Mouse (Mus musculus): ENCODE data around the gene Tmem102. TPM values are rescaled to one million over a fixed set of nuclear protein-coding genes. Genes with fewer than 3 reads are reported as not detected.
A peak's percentile ranks its signal among the peaks of the same experiment; 100 is the strongest.

Tmem102 gene
- polyA plus RNA-seq, 1 experiment from 2014 or later, result 1.6 TPM

- Histone ChIP-seq H3K36me3 (no peaks in the 10 kb centered on the region), H3K4me1 (replicated peaks) (peaks cover 42% of the 10 kb centered on the region), H3K27me3 (replicated peaks) (no peaks in the 10 kb centered on the region), H3K27ac (ENCODE audit: poor library complexity, severe bottlenecking) (peak overlapping the region; percentile 99), H3K9me3 (replicated peaks) (no peaks in the 10 kb centered on the region), H3K9ac (peak overlapping the region; percentile 83), H3K4me3 (peak overlapping the region; percentile 75), H3K4me2 (peak overlapping the region; percentile 77)
- WGBS, result 44% methylated on average over 9 of the region's 9 CpGs
- ATAC-seq (ENCODE audit: insufficient number of reproducible peaks, low FRiP score), result no peak
Observed at GRCm38 (mm10) chr11:69757303-69758089, 47.9 kb downstream of the Tmem102 start.

GRCm38 (mm10) chr11:69754701-69755100 is 50.7 kb downstream of the Tmem102 start:
- ATAC-seq (ENCODE audit: insufficient number of reproducible peaks, low FRiP score), result no peak
- WGBS, result 55% methylated on average over 3 of the region's 3 CpGs
- H3K4me2 ChIP-seq, result no peak overlapping the region
- H3K4me3 ChIP-seq, result no peak overlapping the region
- H3K27ac ChIP-seq (ENCODE audit: poor library complexity, severe bottlenecking), result no peak overlapping the region
- no peaks in the 10 kb centered on the region for H3K36me3 ChIP-seq
- no peaks in the 10 kb centered on the region for H3K27me3 ChIP-seq (replicated peaks)
- H3K9me3 ChIP-seq (replicated peaks), result no peaks in the 10 kb centered on the region
- H3K9ac ChIP-seq, result no peak overlapping the region
- H3K4me1 ChIP-seq (replicated peaks), result peaks cover 47% of the 10 kb centered on the region

- H3K27ac ChIP-seq (ENCODE audit: poor library complexity, severe bottlenecking), result no peak overlapping the region
- H3K4me3 ChIP-seq, result no peak overlapping the region
- no peaks in the 10 kb centered on the region for H3K9me3 ChIP-seq (replicated peaks)
- ATAC-seq (ENCODE audit: insufficient number of reproducible peaks, low FRiP score), result no peak
- peaks cover 47% of the 10 kb centered on the region for H3K4me1 ChIP-seq (replicated peaks)
- H3K27me3 ChIP-seq (replicated peaks), result no peaks in the 10 kb centered on the region
- H3K4me2 ChIP-seq, result no peak overlapping the region
- H3K9ac ChIP-seq, result no peak overlapping the region
- no peaks in the 10 kb centered on the region; the same call in 1 of the 2 replicates for H3K36me3 ChIP-seq
- WGBS, result 84% methylated on average over 5 of the region's 5 CpGs
Observed at GRCm38 (mm10) chr11:69754233-69754632, 51.2 kb downstream of the Tmem102 start.

Other genes with a start within 250 kb of the Tmem102 start
- 87.4 and 90.0 TPM in 2 replicates for gene Efnb3, start 245.4 kb downstream of the Tmem102 start, polyA plus RNA-seq (2016; fragmentation: Nextera tagmentation; extraction: Ambion mirVana)
- 18.7 and 19.5 TPM in 2 replicates for gene Wrap53, start 225.4 kb downstream of the Tmem102 start, polyA plus RNA-seq (2016; fragmentation: Nextera tagmentation; extraction: Ambion mirVana)
- gene Trp53, start 225.3 kb downstream of the Tmem102 start, polyA plus RNA-seq (2016; fragmentation: Nextera tagmentation; extraction: Ambion mirVana), result 76.0 and 79.1 TPM in 2 replicates
- 30.9 and 31.1 TPM in 2 replicates for gene Atp1b2, start 199.7 kb downstream of the Tmem102 start, polyA plus RNA-seq (2016; fragmentation: Nextera tagmentation; extraction: Ambion mirVana)
- gene Shbg, start 187.7 kb downstream of the Tmem102 start, polyA plus RNA-seq (2016; fragmentation: Nextera tagmentation; extraction: Ambion mirVana), result 0.13 and 0.82 TPM in 2 replicates
- 16.5 and 17.4 TPM in 2 replicates for gene Sat2, start 183.6 kb downstream of the Tmem102 start, polyA plus RNA-seq (2016; fragmentation: Nextera tagmentation; extraction: Ambion mirVana)
- 37.1 and 40.1 TPM in 2 replicates for gene Fxr2, start 172.6 kb downstream of the Tmem102 start, polyA plus RNA-seq (2016; fragmentation: Nextera tagmentation; extraction: Ambion mirVana)
- not detected in 2 replicates for gene Sox15, start 150.3 kb downstream of the Tmem102 start, polyA plus RNA-seq (2016; fragmentation: Nextera tagmentation; extraction: Ambion mirVana)
- 48.6 and 53.8 TPM in 2 replicates for gene Mpdu1, start 143.0 kb downstream of the Tmem102 start, polyA plus RNA-seq (2016; fragmentation: Nextera tagmentation; extraction: Ambion mirVana)
- 4.3 and 5.2 TPM in 2 replicates for gene Cd68, start 139.5 kb downstream of the Tmem102 start, polyA plus RNA-seq (2016; fragmentation: Nextera tagmentation; extraction: Ambion mirVana)
- gene Eif4a1, start 133.2 kb downstream of the Tmem102 start, polyA plus RNA-seq (2016; fragmentation: Nextera tagmentation; extraction: Ambion mirVana), result 404 and 420 TPM in 2 replicates
- gene Senp3, start 123.5 kb downstream of the Tmem102 start, polyA plus RNA-seq (2016; fragmentation: Nextera tagmentation; extraction: Ambion mirVana), result 74.3 and 83.0 TPM in 2 replicates
- gene Tnfsf13, start 119.8 kb downstream of the Tmem102 start, polyA plus RNA-seq (2016; fragmentation: Nextera tagmentation; extraction: Ambion mirVana), result 0.28 and 0.47 TPM in 2 replicates
- gene Tnfsf12, start 109.8 kb downstream of the Tmem102 start, polyA plus RNA-seq (2016; fragmentation: Nextera tagmentation; extraction: Ambion mirVana), result 5.6 and 6.9 TPM in 2 replicates
- 1.5 and 3.3 TPM in 2 replicates for gene Tnfsfm13, start 109.5 kb downstream of the Tmem102 start, polyA plus RNA-seq (2016; fragmentation: Nextera tagmentation; extraction: Ambion mirVana)
- 23.7 and 25.2 TPM in 2 replicates for gene Polr2a, start 47.0 kb downstream of the Tmem102 start, polyA plus RNA-seq (2016; fragmentation: Nextera tagmentation; extraction: Ambion mirVana)
- 0.33 TPM in 2 replicates for gene Slc35g3, start 43.7 kb downstream of the Tmem102 start, polyA plus RNA-seq (2016; fragmentation: Nextera tagmentation; extraction: Ambion mirVana)
- gene Zbtb4, start 39.7 kb downstream of the Tmem102 start, polyA plus RNA-seq (2016; fragmentation: Nextera tagmentation; extraction: Ambion mirVana), result 2.9 and 3.3 TPM in 2 replicates
- 5.6 and 7.7 TPM in 2 replicates for gene Chrnb1, start 9.7 kb downstream of the Tmem102 start, polyA plus RNA-seq (2016; fragmentation: Nextera tagmentation; extraction: Ambion mirVana)
- 2.3 and 2.4 TPM in 2 replicates for gene Fgf11, start 3.8 kb downstream of the Tmem102 start, polyA plus RNA-seq (2016; fragmentation: Nextera tagmentation; extraction: Ambion mirVana)
- gene Gm39566, start 9.7 kb upstream of the Tmem102 start, polyA plus RNA-seq (2016; fragmentation: Nextera tagmentation; extraction: Ambion mirVana), result not detected in 2 replicates
- not detected in 2 replicates for gene Spem2, start 12.8 kb upstream of the Tmem102 start, polyA plus RNA-seq (2016; fragmentation: Nextera tagmentation; extraction: Ambion mirVana)
- not detected in 2 replicates for gene Spem1, start 16.6 kb upstream of the Tmem102 start, polyA plus RNA-seq (2016; fragmentation: Nextera tagmentation; extraction: Ambion mirVana)
- gene Nlgn2, start 32.2 kb upstream of the Tmem102 start, polyA plus RNA-seq (2016; fragmentation: Nextera tagmentation; extraction: Ambion mirVana), result 1.8 and 2.3 TPM in 2 replicates
- gene Tmem256, start 32.9 kb upstream of the Tmem102 start, polyA plus RNA-seq (2016; fragmentation: Nextera tagmentation; extraction: Ambion mirVana), result 289 and 297 TPM in 2 replicates
- 77.9 and 82.3 TPM in 2 replicates for gene Plscr3, start 40.8 kb upstream of the Tmem102 start, polyA plus RNA-seq (2016; fragmentation: Nextera tagmentation; extraction: Ambion mirVana)
- 0.28 and 0.32 TPM in 2 replicates for gene Tnk1, start 53.1 kb upstream of the Tmem102 start, polyA plus RNA-seq (2016; fragmentation: Nextera tagmentation; extraction: Ambion mirVana)
- gene Tmem95, start 72.4 kb upstream of the Tmem102 start, polyA plus RNA-seq (2016; fragmentation: Nextera tagmentation; extraction: Ambion mirVana), result not detected in 2 replicates
- gene Kctd11, start 75.8 kb upstream of the Tmem102 start, polyA plus RNA-seq (2016; fragmentation: Nextera tagmentation; extraction: Ambion mirVana), result 4.1 and 4.5 TPM in 2 replicates
- 10.3 and 11.2 TPM in 2 replicates for gene Acap1, start 89.9 kb upstream of the Tmem102 start, polyA plus RNA-seq (2016; fragmentation: Nextera tagmentation; extraction: Ambion mirVana)
- gene 2810408A11Rik, start 95.4 kb upstream of the Tmem102 start, polyA plus RNA-seq (2016; fragmentation: Nextera tagmentation; extraction: Ambion mirVana), result 4.7 and 5.2 TPM in 2 replicates
- 7.6 and 9.2 TPM in 2 replicates for gene Neurl4, start 95.4 kb upstream of the Tmem102 start, polyA plus RNA-seq (2016; fragmentation: Nextera tagmentation; extraction: Ambion mirVana)
- gene Gps2, start 108.3 kb upstream of the Tmem102 start, polyA plus RNA-seq (2016; fragmentation: Nextera tagmentation; extraction: Ambion mirVana), result 49.2 and 50.6 TPM in 2 replicates
- 1,286 and 1,307 TPM in 2 replicates for gene Eif5a, start 116.3 kb upstream of the Tmem102 start, polyA plus RNA-seq (2016; fragmentation: Nextera tagmentation; extraction: Ambion mirVana)
- 2.0 and 2.6 TPM in 2 replicates for gene Ybx2, start 130.2 kb upstream of the Tmem102 start, polyA plus RNA-seq (2016; fragmentation: Nextera tagmentation; extraction: Ambion mirVana)
- gene Slc2a4, start 142.6 kb upstream of the Tmem102 start, polyA plus RNA-seq (2016; fragmentation: Nextera tagmentation; extraction: Ambion mirVana), result 25.9 and 28.8 TPM in 2 replicates
- 2.1 and 2.5 TPM in 2 replicates for gene Cldn7, start 159.2 kb upstream of the Tmem102 start, polyA plus RNA-seq (2016; fragmentation: Nextera tagmentation; extraction: Ambion mirVana)
- 23.6 and 24.5 TPM in 2 replicates for gene Ctdnep1, start 175.5 kb upstream of the Tmem102 start, polyA plus RNA-seq (2016; fragmentation: Nextera tagmentation; extraction: Ambion mirVana)
- 103 and 109 TPM in 2 replicates for gene Elp5, start 176.9 kb upstream of the Tmem102 start, polyA plus RNA-seq (2016; fragmentation: Nextera tagmentation; extraction: Ambion mirVana)
- gene Gabarap, start 185.5 kb upstream of the Tmem102 start, polyA plus RNA-seq (2016; fragmentation: Nextera tagmentation; extraction: Ambion mirVana), result 445 and 451 TPM in 2 replicates
- gene Phf23, start 190.2 kb upstream of the Tmem102 start, polyA plus RNA-seq (2016; fragmentation: Nextera tagmentation; extraction: Ambion mirVana), result 51.0 and 54.1 TPM in 2 replicates
- 25.8 and 26.1 TPM in 2 replicates for gene Dvl2, start 195.0 kb upstream of the Tmem102 start, polyA plus RNA-seq (2016; fragmentation: Nextera tagmentation; extraction: Ambion mirVana)
- gene Acadvl, start 209.8 kb upstream of the Tmem102 start, polyA plus RNA-seq (2016; fragmentation: Nextera tagmentation; extraction: Ambion mirVana), result 126 and 129 TPM in 2 replicates
- 4.2 and 6.0 TPM in 2 replicates for gene Dlg4, start 211.3 kb upstream of the Tmem102 start, polyA plus RNA-seq (2016; fragmentation: Nextera tagmentation; extraction: Ambion mirVana)
- 0.15 and 0.19 TPM in 2 replicates for gene Asgr1, start 248.5 kb upstream of the Tmem102 start, polyA plus RNA-seq (2016; fragmentation: Nextera tagmentation; extraction: Ambion mirVana)